Mouse (Mus musculus): ENCODE results near the gene Slitrk6.

Slitrk6 gene

GRCm38 (mm10) chr14:110754484-110755307, at the start of gene Slitrk6:
TSS of gene Slitrk6 (minus strand) at chr14:110755149.
- no peak for DNase-seq (ENCODE audit: low spot score in 2 of 2)

- no peak for DNase-seq (ENCODE audit: low spot score in 2 of 2)
Observed at GRCm38 (mm10) chr14:110777546-110777945, 22.6 kb upstream of the Slitrk6 start.

- no peak for DNase-seq (ENCODE audit: low spot score in 2 of 2)
Observed at GRCm38 (mm10) chr14:110770694-110771093, 15.7 kb upstream of the Slitrk6 start.

- no peak for DNase-seq (ENCODE audit: low spot score in 2 of 2)
Observed at GRCm38 (mm10) chr14:110762588-110763220, 7.8 kb upstream of the Slitrk6 start.

- no peak for DNase-seq (ENCODE audit: low spot score in 2 of 2)
Observed at GRCm38 (mm10) chr14:110760909-110761308, 6.0 kb upstream of the Slitrk6 start.

GRCm38 (mm10) chr14:110755308-110755650, 330 bp upstream of the Slitrk6 start:
- no peak for DNase-seq (ENCODE audit: low spot score in 2 of 2)

GRCm38 (mm10) chr14:110739861-110740260, 15.1 kb downstream of the Slitrk6 start:
- DNase-seq (ENCODE audit: low spot score in 2 of 2) = no peak

GRCm38 (mm10) chr14:110739368-110739767, 15.6 kb downstream of the Slitrk6 start:
- DNase-seq (ENCODE audit: low spot score in 2 of 2) = no peak

GRCm38 (mm10) chr14:110728344-110728910, 26.5 kb downstream of the Slitrk6 start:
- DNase-seq (ENCODE audit: low spot score in 2 of 2) = no peak

- no peak for DNase-seq (ENCODE audit: low spot score in 2 of 2)
Observed at GRCm38 (mm10) chr14:110724026-110724576, 30.8 kb downstream of the Slitrk6 start.
